Mouse (Mus musculus): ENCODE measurements at regions not wholly inside any gene's neighbourhood (a gene's known extent, or its start where the extent isn't known, plus 50 kb on each side); places are given as distances from the start of the nearest gene placed in this dataset.

- Histone ChIP-seq H3K79me2 (ENCODE audit: control insufficient read depth, insufficient read depth) (no peaks in the 10 kb centered on the region), H3K27me3 (ENCODE audit: control insufficient read depth, insufficient read depth, insufficient read length) (no peaks in the 10 kb centered on the region), H3ac (ENCODE audit: control insufficient read depth, insufficient read length, low read depth) (no peak overlapping the region), H3K79me3 (ENCODE audit: low read depth) (no peaks in the 10 kb centered on the region), H3K36me3 (ENCODE audit: control insufficient read depth, insufficient read depth) (no peaks in the 10 kb centered on the region), H3K4me3 (ENCODE audit: insufficient read depth, poor library complexity, severe bottlenecking) (no peak overlapping the region)
- peak; percentile 21 for TF ChIP-seq CEBPB (IDR thresholded peaks at IDR 0.05; ENCODE audit: low read depth)
- TF ChIP-seq MYOD1 (IDR thresholded peaks at IDR 0.05; ENCODE audit: control insufficient read depth, insufficient read length, low read depth): no peak
Measured at GRCm38 (mm10) chr1:183933845-183934244, 79.3 kb upstream of the Dusp10 start.

DNA sequence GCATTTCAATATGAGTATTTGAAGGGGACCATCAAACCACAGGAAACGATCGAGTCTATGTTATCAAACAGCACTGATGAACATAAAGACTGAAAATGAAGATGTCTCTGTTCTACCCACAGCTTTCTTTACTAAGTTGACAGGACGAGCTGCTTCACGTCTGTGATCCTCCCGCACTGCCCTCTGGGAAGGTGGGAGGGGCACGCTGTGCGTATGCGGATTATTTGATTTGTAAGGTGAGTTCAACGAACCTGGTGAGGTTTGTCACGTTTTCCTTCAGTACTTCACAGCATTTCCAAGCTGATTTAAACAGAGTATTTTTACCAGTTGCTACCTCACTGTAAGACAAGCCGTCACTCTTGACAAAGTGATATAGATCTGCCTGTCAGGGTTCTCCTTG lies 75.9 kb upstream of the Dusp10 start:
- Histone ChIP-seq H3K36me3 (ENCODE audit: control insufficient read depth, insufficient read depth) (no peaks in the 10 kb centered on the region), H3K79me2 (ENCODE audit: control insufficient read depth, insufficient read depth) (no peaks in the 10 kb centered on the region), H3ac (ENCODE audit: control insufficient read depth, insufficient read length, low read depth) (no peak overlapping the region), H3K4me3 (ENCODE audit: insufficient read depth, poor library complexity, severe bottlenecking) (no peak overlapping the region), H3K79me3 (ENCODE audit: low read depth) (no peaks in the 10 kb centered on the region), H3K27me3 (ENCODE audit: control insufficient read depth, insufficient read depth, insufficient read length) (no peaks in the 10 kb centered on the region)
- TF ChIP-seq CEBPB (IDR thresholded peaks at IDR 0.05; ENCODE audit: low read depth): no peak
- TF ChIP-seq FOSL1 (IDR thresholded peaks at IDR 0.05; ENCODE audit: insufficient read depth, low read length, poor library complexity, severe bottlenecking): no peak
- no peak for TF ChIP-seq USF1 (IDR thresholded peaks at IDR 0.05; ENCODE audit: low read depth)
- no peak for TF ChIP-seq CTCF (IDR thresholded peaks at IDR 0.05; ENCODE audit: control insufficient read depth, insufficient read depth, insufficient read length)
- TF ChIP-seq MYOD1 (IDR thresholded peaks at IDR 0.05; ENCODE audit: control insufficient read depth, insufficient read length, low read depth): no peak
- no peak for TF ChIP-seq MYOG (IDR thresholded peaks at IDR 0.05; ENCODE audit: control insufficient read depth, extremely low read depth, insufficient read length)

GRCm38 (mm10) chr1:183938361-183938760 lies 74.7 kb upstream of the Dusp10 start:
- TF ChIP-seq CTCF (IDR thresholded peaks at IDR 0.05; ENCODE audit: control insufficient read depth, insufficient read depth, insufficient read length): no peak
- no peak for TF ChIP-seq MYOD1 (IDR thresholded peaks at IDR 0.05; ENCODE audit: control insufficient read depth, insufficient read length, low read depth)
- TF ChIP-seq MAX (IDR thresholded peaks at IDR 0.05): no peak
- TF ChIP-seq FOSL1 (IDR thresholded peaks at IDR 0.05; ENCODE audit: insufficient read depth, low read length, poor library complexity, severe bottlenecking): no peak
- TF ChIP-seq CEBPB (IDR thresholded peaks at IDR 0.05; ENCODE audit: low read depth): no peak
- no peak for TF ChIP-seq USF1 (IDR thresholded peaks at IDR 0.05; ENCODE audit: low read depth)
- TF ChIP-seq MYOG (IDR thresholded peaks at IDR 0.05; ENCODE audit: control insufficient read depth, extremely low read depth, insufficient read length): no peak
- Histone ChIP-seq H3K79me2 (ENCODE audit: control insufficient read depth, insufficient read depth) (no peaks in the 10 kb centered on the region), H3ac (ENCODE audit: control insufficient read depth, insufficient read length, low read depth) (no peak overlapping the region), H3K79me3 (ENCODE audit: low read depth) (no peaks in the 10 kb centered on the region), H3K36me3 (ENCODE audit: control insufficient read depth, insufficient read depth) (no peaks in the 10 kb centered on the region), H3K27me3 (ENCODE audit: control insufficient read depth, insufficient read depth, insufficient read length) (no peaks in the 10 kb centered on the region), H3K4me3 (ENCODE audit: insufficient read depth, poor library complexity, severe bottlenecking) (no peak overlapping the region)

GRCm38 (mm10) chr1:183940706-183941105 lies 72.4 kb upstream of the Dusp10 start:
- Histone ChIP-seq H3K4me3 (ENCODE audit: insufficient read depth, poor library complexity, severe bottlenecking) (no peak overlapping the region), H3K79me2 (ENCODE audit: control insufficient read depth, insufficient read depth) (no peaks in the 10 kb centered on the region), H3K27me3 (ENCODE audit: control insufficient read depth, insufficient read depth, insufficient read length) (no peaks in the 10 kb centered on the region), H3K36me3 (ENCODE audit: control insufficient read depth, insufficient read depth) (no peaks in the 10 kb centered on the region), H3K79me3 (ENCODE audit: low read depth) (no peaks in the 10 kb centered on the region), H3ac (ENCODE audit: control insufficient read depth, insufficient read length, low read depth) (no peak overlapping the region)
- no peak for TF ChIP-seq USF1 (IDR thresholded peaks at IDR 0.05; ENCODE audit: low read depth)
- no peak for TF ChIP-seq CTCF (IDR thresholded peaks at IDR 0.05; ENCODE audit: control insufficient read depth, insufficient read depth, insufficient read length)
- TF ChIP-seq MYOG (IDR thresholded peaks at IDR 0.05; ENCODE audit: control insufficient read depth, extremely low read depth, insufficient read length): no peak
- TF ChIP-seq MYOD1 (IDR thresholded peaks at IDR 0.05; ENCODE audit: control insufficient read depth, insufficient read length, low read depth): no peak

DNA sequence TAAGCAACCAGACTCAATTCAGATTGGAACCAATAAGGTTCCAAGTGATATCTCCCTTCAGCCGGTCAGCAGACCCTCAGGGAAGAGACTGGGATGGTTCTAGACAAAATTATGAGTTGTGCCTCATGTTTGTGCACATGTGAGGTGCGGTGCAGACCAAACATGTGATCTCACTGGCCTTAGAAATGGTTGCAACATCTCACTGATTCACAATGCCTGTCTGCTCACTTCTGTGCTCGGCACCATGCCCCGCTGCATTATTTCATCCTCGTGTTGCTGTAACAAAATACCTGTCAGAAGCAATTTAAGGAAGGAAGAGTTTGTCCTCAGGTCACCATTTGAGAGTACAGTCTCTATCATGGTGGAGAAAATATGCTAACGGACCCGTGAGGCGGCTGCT lies 66.9 kb upstream of the Dusp10 start:
- Histone ChIP-seq H3ac (ENCODE audit: control insufficient read depth, insufficient read length, low read depth) (no peak overlapping the region), H3K4me3 (ENCODE audit: insufficient read depth, poor library complexity, severe bottlenecking) (no peak overlapping the region), H3K27me3 (ENCODE audit: control insufficient read depth, insufficient read depth, insufficient read length) (no peaks in the 10 kb centered on the region), H3K36me3 (ENCODE audit: control insufficient read depth, insufficient read depth) (no peaks in the 10 kb centered on the region), H3K79me3 (ENCODE audit: low read depth) (no peaks in the 10 kb centered on the region), H3K79me2 (ENCODE audit: control insufficient read depth, insufficient read depth) (no peaks in the 10 kb centered on the region)
- TF ChIP-seq CEBPB (IDR thresholded peaks at IDR 0.05; ENCODE audit: low read depth) (no peak), USF1 (IDR thresholded peaks at IDR 0.05; ENCODE audit: low read depth) (no peak)

DNA sequence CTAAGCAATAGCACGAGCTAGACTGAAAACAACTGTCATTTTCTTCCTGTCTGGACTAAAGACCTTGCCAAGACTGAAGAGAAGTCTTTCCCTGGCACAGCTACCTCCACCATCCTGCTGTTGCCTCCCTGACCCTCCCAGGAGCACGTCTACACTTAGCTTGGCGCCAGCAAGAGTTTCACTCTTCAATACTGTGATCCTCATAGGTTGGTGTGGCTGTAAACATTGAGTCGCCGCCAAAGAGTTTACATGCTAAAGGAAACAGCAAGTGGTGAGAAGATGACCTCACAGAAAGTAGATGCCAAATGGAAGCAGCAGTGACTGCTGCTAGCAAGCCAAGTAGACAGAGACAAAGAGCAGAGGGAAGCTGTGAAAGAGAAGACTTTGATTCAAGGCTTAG lies 66.0 kb upstream of the Dusp10 start:
- TF ChIP-seq CEBPB (IDR thresholded peaks at IDR 0.05; ENCODE audit: low read depth) (no peak), MAX (IDR thresholded peaks at IDR 0.05) (no peak), USF1 (IDR thresholded peaks at IDR 0.05; ENCODE audit: low read depth) (no peak), MYOD1 (IDR thresholded peaks at IDR 0.05; ENCODE audit: control insufficient read depth, insufficient read length, low read depth) (no peak), MYOG (IDR thresholded peaks at IDR 0.05; ENCODE audit: control insufficient read depth, extremely low read depth, insufficient read length) (no peak), FOSL1 (IDR thresholded peaks at IDR 0.05; ENCODE audit: insufficient read depth, low read length, poor library complexity, severe bottlenecking) (no peak)
- H3ac ChIP-seq (ENCODE audit: control insufficient read depth, insufficient read length, low read depth): no peak overlapping the region
- no peaks in the 10 kb centered on the region for H3K79me2 ChIP-seq (ENCODE audit: control insufficient read depth, insufficient read depth)
- no peaks in the 10 kb centered on the region for H3K36me3 ChIP-seq (ENCODE audit: control insufficient read depth, insufficient read depth)
- no peaks in the 10 kb centered on the region for H3K27me3 ChIP-seq (ENCODE audit: control insufficient read depth, insufficient read depth, insufficient read length)
- no peaks in the 10 kb centered on the region for H3K79me3 ChIP-seq (ENCODE audit: low read depth)
- H3K4me3 ChIP-seq (ENCODE audit: insufficient read depth, poor library complexity, severe bottlenecking): no peak overlapping the region
